Mouse (Mus musculus) limb, embryonic 14.5 days (tissue): ENCODE results near the gene Tpd52l1. TPM values are rescaled to one million over a fixed set of nuclear protein-coding genes. Genes with fewer than 3 reads are reported as not detected.
A peak's percentile ranks its signal among the peaks of the same experiment; 100 is the strongest.

Source experiments
- ATAC-seq: fragments of 200-750 bp; cut with Nextera tagmentation; 2 replicates; pipeline ENCODE4 v1.8.0; 2017; ENCODE audit warnings: low read depth, moderate number of reproducible peaks, moderate TSS enrichment; ENCODE audit not compliant: low FRiP score
- DNase-seq: peaks from one replicate; pipeline ENCODE4 v3.0.0-alpha.2; 2015; ENCODE audit warnings: low spot score
- H3K27ac ChIP-seq: fragments of 300-500 bp; sonication (generic); replicated peaks from 2 replicates; pipeline ENCODE4 v1.5.1; 2014; ENCODE audit warnings: low read depth, mild to moderate bottlenecking, low read length, moderate library complexity, mixed read lengths
- H3K27me3 ChIP-seq: fragments of 300-500 bp; sonication (generic); 2 replicates; pipeline ENCODE4 v1.6.1; 2014; ENCODE audit warnings: low read length, mixed read lengths; ENCODE audit not compliant: control insufficient read depth, insufficient read depth
- H3K36me3 ChIP-seq: fragments of 300-500 bp; sonication (generic); 2 replicates; pipeline ENCODE4 v1.6.1; 2014; ENCODE audit warnings: mild to moderate bottlenecking, low read length, moderate library complexity, mixed read lengths; ENCODE audit not compliant: control insufficient read depth, insufficient read depth
- H3K4me1 ChIP-seq: fragments of 300-500 bp; sonication (generic); 2 replicates; pipeline ENCODE4 v1.6.1; 2014; ENCODE audit warnings: antibody characterized with exemption, low read length, mixed read lengths; ENCODE audit not compliant: control insufficient read depth, insufficient read depth
- H3K4me2 ChIP-seq: fragments of 300-500 bp; sonication (generic); replicated peaks from 2 replicates; pipeline ENCODE4 v1.6.1; 2014; ENCODE audit warnings: low read depth, mild to moderate bottlenecking, low read length, moderate library complexity; ENCODE audit not compliant: severe bottlenecking
- H3K4me3 ChIP-seq: fragments of 300-500 bp; sonication (generic); replicated peaks from 2 replicates; pipeline ENCODE4 v1.5.1; 2014; ENCODE audit warnings: low read length
- H3K9ac ChIP-seq: fragments of 300-500 bp; sonication (generic); 2 replicates; pipeline ENCODE4 v1.6.1; 2014; ENCODE audit warnings: mild to moderate bottlenecking, low read depth, low read length, moderate library complexity; ENCODE audit not compliant: severe bottlenecking
- H3K9me3 ChIP-seq: fragments of 300-500 bp; sonication (generic); 2 replicates; pipeline ENCODE4 v1.6.1; 2016; ENCODE audit warnings: low read length; ENCODE audit not compliant: control insufficient read depth
- POLR2A ChIP-seq: fragments of 200-500 bp; IDR thresholded peaks from 2 replicates; pipeline ENCODE4 v1.8.0; 2012; ENCODE audit warnings: inconsistent platforms, mild to moderate bottlenecking, moderate library complexity, borderline replicate concordance; ENCODE audit not compliant: insufficient read depth, insufficient read length; ENCODE audit errors: extremely low read depth
- WGBS: fragments of 180-500 bp; shearing (Covaris S2); extraction: QIAGEN DNeasy Blood & Tissue Kit; methylation state at CpG from one replicate; pipeline ENCODE4 v1.1.7; 2014; 5-methylcytosine and 5-hydroxymethylcytosine counted together
- polyA plus RNA-seq, 2 experiments: library from polyadenylated mRNA; depleted of rRNA in 1 of 2; stranded (reverse) in 1 of 2; unstranded in 1 of 2; fragments of >200 nt; fragmentation: Nextera tagmentation in 1 of 2; extraction: Ambion mirVana in 1 of 2; gene quantifications; 2 replicates each; pipeline versions ENCODE4 v1.2.1 to v1.2.3; 2012 to 2014

The Tpd52l1 gene
- polyA plus RNA-seq, 2 experiments, result 31.7 to 47.2 TPM

DNA sequence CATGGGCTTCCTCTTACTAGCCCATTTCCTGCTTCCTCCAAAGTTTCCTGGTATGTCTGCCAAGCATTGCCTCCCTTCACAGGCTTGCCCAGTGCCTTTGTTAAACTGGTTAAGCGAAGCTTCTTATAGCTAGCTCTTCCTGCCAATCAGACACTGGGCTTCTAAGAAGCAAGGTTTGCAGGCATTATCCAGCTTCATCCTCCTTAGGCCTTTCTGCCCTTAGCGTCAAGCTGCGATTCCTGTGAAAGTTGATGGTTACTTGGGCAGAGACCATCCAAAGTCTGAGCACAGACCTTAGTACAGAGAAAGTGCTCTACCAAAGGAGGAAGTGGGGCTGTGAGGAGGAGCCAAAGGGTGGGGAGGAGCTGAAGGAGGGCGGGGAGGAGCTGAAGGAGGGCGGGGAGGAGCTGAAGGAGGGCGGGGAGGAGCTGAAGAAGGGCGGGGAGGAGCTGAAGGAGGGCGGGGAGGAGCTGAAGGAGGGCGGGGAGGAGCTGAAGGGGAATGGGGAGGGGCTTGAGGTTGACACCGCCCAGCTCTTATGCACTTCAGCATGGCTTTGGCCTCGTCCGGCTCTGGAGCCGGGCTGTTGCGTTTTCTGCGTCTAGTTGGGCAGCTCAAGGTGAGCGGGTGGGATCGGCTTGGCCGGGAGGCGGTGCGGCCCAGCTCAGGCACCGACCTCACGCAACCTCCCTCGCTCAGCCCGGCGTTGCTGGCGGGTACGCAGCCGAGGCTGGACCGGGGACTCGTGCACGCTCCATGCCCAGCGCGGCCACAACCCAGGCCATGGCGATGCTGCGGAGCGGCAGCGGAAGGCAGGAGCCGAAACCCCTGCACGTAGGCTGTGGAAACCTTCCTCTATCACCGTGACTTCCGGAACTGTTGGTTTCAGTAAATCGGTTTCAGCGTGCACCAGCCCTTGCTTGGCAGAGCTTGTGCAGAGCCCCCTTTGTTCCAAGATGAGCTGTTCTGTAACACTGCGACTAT is 132.6 kb downstream of the Tpd52l1 start, which contains the start of gene Hddc2:
TSS of gene Hddc2 (plus strand) at position 519 of the 984 bp plus-strand sequence.
- Histone ChIP-seq H3K4me1 (0 out of 2 replicates have a peak, but pooled peaks cover 4% of the 10 kb centered on the region), H3K27ac (peak within 1 kb of the TSS; percentile 94), H3K4me3 (peak within 1 kb of the TSS; percentile 67), H3K27me3 (no peaks in the 10 kb centered on the region), H3K9ac (peak within 1 kb of the TSS; percentile 88), H3K4me2 (peak within 1 kb of the TSS; percentile 51), H3K9me3 (no peaks in the 10 kb centered on the region), H3K36me3 (peaks cover 11% of the 10 kb centered on the region)
- DNase-seq (peak; percentile 89), ATAC-seq (peak; percentile 96)
- TF ChIP-seq POLR2A, result peak; percentile 80; the same call in 1 of the 2 replicates
- WGBS, result 3% methylated on average over 42 of the region's 44 CpGs

DNA sequence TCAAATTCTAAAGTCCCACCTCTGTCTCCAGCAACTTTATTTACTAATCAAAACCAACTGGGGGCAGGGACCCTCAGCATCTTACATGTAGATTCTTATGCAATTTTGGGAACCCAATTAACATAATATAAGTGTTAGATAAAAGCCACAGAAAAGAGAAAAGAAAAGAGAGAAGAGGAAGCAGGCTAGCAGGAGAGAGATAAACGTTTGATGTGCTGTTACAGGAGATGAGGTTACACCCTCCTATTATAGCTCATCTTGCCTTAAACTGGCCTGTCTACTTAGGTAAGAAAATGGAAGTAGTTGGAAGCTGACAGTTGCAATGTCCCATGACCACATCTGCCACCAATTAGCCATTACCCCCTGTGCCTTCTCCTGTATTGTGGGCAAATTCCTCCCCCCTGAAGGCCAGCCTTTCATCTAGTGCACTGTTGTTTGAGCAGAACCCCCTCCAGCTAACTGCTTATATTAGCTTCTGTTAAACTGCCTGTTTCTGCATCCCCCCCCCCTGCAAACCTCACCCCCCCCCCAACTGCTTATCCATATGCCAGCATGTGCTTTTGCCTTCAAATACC is 138.6 kb downstream of the Tpd52l1 start:
- Histone ChIP-seq H3K4me1 (no peaks in the 10 kb centered on the region), H3K36me3 (no peaks in the 10 kb centered on the region), H3K9me3 (no peaks in the 10 kb centered on the region), H3K4me2 (no peak overlapping the region), H3K27me3 (no peaks in the 10 kb centered on the region), H3K4me3 (no peak overlapping the region), H3K9ac (no peak overlapping the region), H3K27ac (no peak overlapping the region)
- 4% methylated on average over 1 of the region's 1 CpGs for WGBS
- ATAC-seq, result no peak
- no peak for DNase-seq
- no peak for TF ChIP-seq POLR2A

DNA sequence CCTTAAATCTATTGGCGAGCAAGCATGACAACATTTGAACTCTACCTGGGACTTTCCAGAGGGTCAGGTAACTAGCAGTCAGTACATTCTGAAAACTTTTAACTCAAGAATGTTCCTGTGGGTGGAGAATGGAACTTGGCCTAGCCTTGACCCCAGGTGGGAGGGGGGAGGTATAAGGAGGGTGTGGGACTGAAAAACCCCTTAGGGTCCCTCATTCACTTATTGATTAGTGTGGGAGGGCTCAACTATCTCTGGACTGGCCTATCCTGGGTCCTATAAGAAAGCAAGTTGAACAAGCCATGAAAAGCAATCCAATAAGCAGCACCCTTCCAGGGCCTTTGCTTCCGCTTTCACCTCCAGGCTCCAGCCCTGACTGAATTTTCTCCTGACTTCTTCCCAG is 142.3 kb downstream of the Tpd52l1 start:
- no peak overlapping the region for H3K4me3 ChIP-seq
- no peaks in the 10 kb centered on the region for H3K27me3 ChIP-seq
- H3K9me3 ChIP-seq, result no peaks in the 10 kb centered on the region
- WGBS, result 91% methylated on average over 2 of the region's 2 CpGs
- no peak overlapping the region for H3K4me2 ChIP-seq
- no peak for DNase-seq
- H3K36me3 ChIP-seq, result no peaks in the 10 kb centered on the region
- ATAC-seq, result no peak
- H3K4me1 ChIP-seq, result no peaks in the 10 kb centered on the region
- H3K27ac ChIP-seq, result no peak overlapping the region
- H3K9ac ChIP-seq, result no peak overlapping the region
- no peak for TF ChIP-seq POLR2A

DNA sequence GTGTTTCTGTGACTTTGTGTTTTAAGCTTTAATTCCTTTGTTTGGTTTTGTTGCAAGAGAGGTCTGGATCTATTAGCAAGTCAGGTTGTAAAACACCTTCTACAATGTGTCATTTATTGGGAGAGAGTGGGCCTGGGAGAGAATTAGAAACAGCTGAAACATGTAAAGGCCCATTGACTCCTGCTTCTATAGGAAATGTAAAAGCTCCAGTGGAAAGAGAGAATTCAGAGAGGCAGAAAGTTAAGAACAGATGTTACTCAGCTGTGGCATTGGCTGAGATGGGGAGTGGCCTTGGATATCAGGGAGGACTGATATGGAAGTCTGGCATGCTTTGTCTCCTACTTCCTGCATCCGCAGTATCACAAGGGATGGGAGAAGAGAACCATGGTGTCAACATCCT is 145.5 kb downstream of the Tpd52l1 start:
- ATAC-seq, result peak; percentile 71

DNA sequence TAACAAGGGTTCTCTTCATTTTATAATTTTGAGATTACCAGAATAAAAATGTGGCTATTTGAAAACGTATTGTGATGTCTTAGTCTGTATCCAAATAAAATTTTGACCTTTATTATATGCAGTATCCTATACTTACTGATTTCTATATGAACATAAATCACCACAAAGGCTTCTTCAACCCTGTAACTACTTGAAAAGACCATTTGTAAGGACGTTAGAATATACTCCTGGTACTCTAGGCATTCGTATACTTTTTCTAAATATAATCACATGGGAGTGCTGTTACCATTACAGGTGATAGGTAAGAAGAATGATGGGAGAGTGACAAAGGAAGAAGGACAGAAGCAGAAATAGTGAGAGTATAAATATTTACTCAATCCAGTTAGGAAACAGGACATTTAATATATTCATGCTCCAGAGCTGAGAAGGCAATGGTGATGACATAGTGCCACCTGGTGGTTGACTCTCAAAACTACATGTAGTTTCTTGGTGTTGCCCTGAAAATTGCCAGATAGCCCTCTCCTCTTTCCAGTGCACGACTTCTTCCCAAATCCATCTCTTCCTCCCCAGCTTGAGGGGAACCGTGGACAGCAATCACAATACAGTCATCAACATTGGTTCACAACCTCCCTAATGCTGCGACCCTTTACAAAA is 146.7 kb downstream of the Tpd52l1 start:
- Histone ChIP-seq H3K27ac (no peak overlapping the region), H3K4me3 (no peak overlapping the region), H3K9me3 (no peaks in the 10 kb centered on the region), H3K4me2 (no peak overlapping the region), H3K9ac (no peak overlapping the region), H3K27me3 (no peaks in the 10 kb centered on the region; the same call in 1 of the 2 replicates), H3K4me1 (no peaks in the 10 kb centered on the region), H3K36me3 (no peaks in the 10 kb centered on the region)
- TF ChIP-seq POLR2A, result no peak
- ATAC-seq (peak; percentile 58; the same call in 1 of the 2 replicates), DNase-seq (peak; percentile 86)
- 40% methylated on average over 6 of the region's 6 CpGs for WGBS

More for the DNA sequence above, 145.5 kb downstream of the Tpd52l1 start:
- Histone ChIP-seq H3K4me2 (no peak overlapping the region), H3K4me1 (no peaks in the 10 kb centered on the region), H3K27me3 (no peaks in the 10 kb centered on the region; the same call in 1 of the 2 replicates), H3K36me3 (no peaks in the 10 kb centered on the region), H3K9ac (no peak overlapping the region), H3K27ac (no peak overlapping the region), H3K9me3 (no peaks in the 10 kb centered on the region), H3K4me3 (no peak overlapping the region)
- TF ChIP-seq POLR2A, result no peak
- DNase-seq, result peak; percentile 48
- 8% methylated on average over 1 of the region's 1 CpGs for WGBS
